Mouse (Mus musculus) embryonic facial prominence, embryonic 11.5 days (tissue): Measurements from ENCODE around the gene Rpl6. TPM values are rescaled to one million over a fixed set of nuclear protein-coding genes. Genes with fewer than 3 reads are reported as not detected.
"Not testable (repeated sequence)": the region's sequence is repeated elsewhere in the genome, so short reads cannot be mapped to it uniquely, and the experiment has no call there.

ENCODE experiments used
- ATAC-seq: fragments of 200-750 bp; cut with Nextera tagmentation; replicated peaks from 2 replicates; pipeline ENCODE4 v1.8.0; 2017; ENCODE audit warnings: low read depth; ENCODE audit not compliant: insufficient number of reproducible peaks, low FRiP score, low TSS enrichment
- DNase-seq: peaks from one replicate; pipeline ENCODE4 v3.0.0-alpha.2; 2015; ENCODE audit warnings: low spot score
- H3K27ac ChIP-seq: fragments of 300-500 bp; sonication (generic); replicated peaks from 2 replicates; pipeline ENCODE4 v1.5.1; 2014; ENCODE audit warnings: mild to moderate bottlenecking, low read depth, low read length, control low read depth
- H3K27me3 ChIP-seq: fragments of 300-500 bp; sonication (generic); 2 replicates; pipeline ENCODE4 v1.6.1; 2014; ENCODE audit warnings: mild to moderate bottlenecking, low read length, moderate library complexity, mixed read lengths; ENCODE audit not compliant: control insufficient read depth, insufficient read depth
- H3K36me3 ChIP-seq: fragments of 300-500 bp; sonication (generic); replicated peaks from 2 replicates; pipeline ENCODE4 v1.6.1; 2014; ENCODE audit warnings: low read depth, mild to moderate bottlenecking, low read length, moderate library complexity, mixed read lengths; ENCODE audit not compliant: control insufficient read depth, insufficient read depth
- H3K4me1 ChIP-seq: fragments of 300-500 bp; sonication (generic); 2 replicates; pipeline ENCODE4 v1.6.1; 2014; ENCODE audit warnings: low read length, mixed read lengths; ENCODE audit not compliant: control insufficient read depth, insufficient read depth
- H3K4me2 ChIP-seq: fragments of 300-500 bp; sonication (generic); 2 replicates; pipeline ENCODE4 v1.6.1; 2014; ENCODE audit warnings: low read depth, mild to moderate bottlenecking, control low read depth, low read length, moderate library complexity
- H3K4me3 ChIP-seq: fragments of 300-500 bp; sonication (generic); 2 replicates; pipeline ENCODE4 v1.5.1; 2014; ENCODE audit warnings: low read depth, low read length, control low read depth
- H3K9ac ChIP-seq: fragments of 300-500 bp; sonication (generic); replicated peaks from 2 replicates; pipeline ENCODE4 v1.6.1; 2014; ENCODE audit warnings: mild to moderate bottlenecking, control low read depth, low read length
- H3K9me3 ChIP-seq: fragments of 300-500 bp; sonication (generic); replicated peaks from 2 replicates; pipeline ENCODE4 v1.6.1; 2016; ENCODE audit warnings: mild to moderate bottlenecking, low read length, inconsistent platforms, mixed read lengths; ENCODE audit not compliant: control insufficient read depth
- WGBS: fragments of 180-500 bp; shearing (Covaris S2); extraction: QIAGEN DNeasy Blood & Tissue Kit; methylation state at CpG from one replicate; pipeline ENCODE4 v1.1.7; 2014; 5-methylcytosine and 5-hydroxymethylcytosine counted together
- polyA plus RNA-seq: library from polyadenylated mRNA; unstranded; fragments of >200 nt; fragmentation: Nextera tagmentation; extraction: Ambion mirVana; gene quantifications from 2 replicates; pipeline ENCODE4 v1.2.1, GENCODE M21; 2014

Gene Rpl6
- polyA plus RNA-seq, 1 experiment from 2014 or later: 796 TPM

DNA sequence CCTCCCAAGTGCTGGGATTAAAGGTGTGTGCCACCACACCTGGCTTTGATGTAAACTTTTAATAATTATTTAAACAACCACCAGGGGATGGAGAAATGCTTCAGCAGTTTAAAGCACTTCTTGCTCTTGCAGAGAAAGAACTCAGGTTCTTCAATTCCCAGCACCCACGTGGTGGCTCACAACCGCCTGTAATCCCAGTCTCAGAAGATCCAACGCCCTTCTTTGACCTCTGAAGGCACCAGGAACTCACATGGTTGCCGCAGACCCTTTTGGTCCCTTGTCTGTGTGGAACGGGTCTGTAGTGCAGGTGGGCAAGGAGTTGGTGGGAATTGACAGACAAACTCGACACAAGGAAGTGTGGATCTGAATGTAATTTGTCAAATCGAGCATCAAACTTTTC lies 10.4 kb downstream of the Rpl6 start:
- DNase-seq (no peak), ATAC-seq (no peak)
- WGBS: 51% methylated on average over 7 of the region's 7 CpGs
- H3K27ac ChIP-seq: no peak overlapping the region
- H3K9ac ChIP-seq: no peak overlapping the region
- H3K4me1 ChIP-seq: no peaks in the 10 kb centered on the region
- no peak overlapping the region for H3K4me2 ChIP-seq
- H3K27me3 ChIP-seq: no peaks in the 10 kb centered on the region
- no peaks in the 10 kb centered on the region for H3K9me3 ChIP-seq
- H3K4me3 ChIP-seq: no peak overlapping the region
- peaks cover 17% of the 10 kb centered on the region for H3K36me3 ChIP-seq

- H3K27ac ChIP-seq: no peak overlapping the region
- no peaks in the 10 kb centered on the region for H3K9me3 ChIP-seq
- ATAC-seq: no peak
- WGBS: 50% methylated on average over 13 of the region's 13 CpGs
- no peak overlapping the region for H3K4me2 ChIP-seq
- no peaks in the 10 kb centered on the region for H3K4me1 ChIP-seq
- H3K9ac ChIP-seq: no peak overlapping the region
- H3K4me3 ChIP-seq: no peak overlapping the region
- H3K36me3 ChIP-seq: peaks cover 12% of the 10 kb centered on the region
- DNase-seq: peak; percentile 85
- no peaks in the 10 kb centered on the region for H3K27me3 ChIP-seq
These were observed 11.3 kb downstream of the Rpl6 start for GRCm38 (mm10) chr5:121215380-121216125.

GRCm38 (mm10) chr5:121216126-121216446 lies 11.8 kb downstream of the Rpl6 start:
- Histone ChIP-seq H3K36me3 (peaks cover 10% of the 10 kb centered on the region), H3K9me3 (no peaks in the 10 kb centered on the region), H3K4me1 (no peaks in the 10 kb centered on the region), H3K27ac (no peak overlapping the region), H3K9ac (no peak overlapping the region), H3K4me3 (no peak overlapping the region), H3K27me3 (no peaks in the 10 kb centered on the region), H3K4me2 (no peak overlapping the region)
- no peak for ATAC-seq
- WGBS: 84% methylated on average over 12 of the region's 12 CpGs
- no peak for DNase-seq

DNA sequence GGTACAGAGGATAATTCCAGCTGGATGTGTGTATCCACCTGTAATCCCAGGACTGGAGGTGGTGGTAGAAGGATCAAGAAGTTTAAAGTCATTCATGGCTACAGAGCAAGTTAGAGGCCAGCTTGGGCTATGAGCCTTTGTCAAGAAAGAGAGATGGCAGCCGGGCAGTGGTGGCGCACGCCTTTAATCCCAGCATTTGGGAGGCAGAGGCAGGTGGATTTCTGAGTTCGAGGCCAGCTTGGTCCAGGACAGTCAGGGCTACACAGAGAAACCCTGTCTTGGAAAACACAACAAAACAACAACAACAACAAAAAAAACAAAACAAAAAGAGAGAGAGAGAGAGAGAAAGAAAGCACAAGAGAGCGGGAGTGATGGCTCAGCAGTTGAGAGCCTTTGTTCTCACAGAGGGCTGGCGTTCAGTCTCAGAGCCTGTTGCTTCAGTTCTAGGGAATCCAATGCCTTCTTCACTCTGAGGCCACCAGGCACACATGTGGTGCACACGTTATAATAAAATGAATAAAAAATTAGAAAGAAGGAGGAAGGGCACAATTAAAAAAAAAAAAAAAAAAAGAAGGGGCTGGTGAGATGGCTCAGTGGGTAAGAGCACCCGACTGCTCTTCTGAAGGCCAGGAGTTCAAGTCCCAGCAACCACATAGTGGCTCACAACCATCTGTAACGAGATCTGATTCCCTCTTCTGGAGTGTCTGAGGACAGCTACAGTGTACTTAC lies 12.5 kb downstream of the Rpl6 start:
- not testable (repeated sequence) for H3K9me3 ChIP-seq, ATAC-seq, H3K36me3 ChIP-seq, H3K4me3 ChIP-seq, H3K27ac ChIP-seq, DNase-seq, H3K27me3 ChIP-seq, H3K4me1 ChIP-seq, H3K9ac ChIP-seq, H3K4me2 ChIP-seq
- WGBS: 87% methylated on average over 9 of the region's 9 CpGs

DNA sequence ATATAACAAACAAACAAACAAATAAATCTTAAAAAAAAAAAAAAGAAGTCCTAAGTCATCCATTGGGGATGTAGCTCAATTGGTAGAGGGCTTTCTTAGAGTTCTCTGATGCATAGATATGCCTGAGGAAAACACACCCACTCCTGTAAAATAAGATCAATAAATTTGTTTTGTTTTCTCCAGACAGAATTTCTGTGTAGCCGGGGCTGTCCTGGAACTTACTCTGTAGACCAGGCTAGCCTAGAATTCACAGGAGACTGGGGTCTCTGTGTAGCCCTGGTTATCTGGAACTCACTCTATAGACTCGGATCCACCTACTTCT lies 13.0 kb downstream of the Rpl6 start:
- H3K27ac ChIP-seq: no peak overlapping the region
- DNase-seq (no peak), ATAC-seq (no peak)
- no peak overlapping the region for H3K4me3 ChIP-seq
- H3K4me2 ChIP-seq: no peak overlapping the region
- H3K27me3 ChIP-seq: no peaks in the 10 kb centered on the region
- H3K9me3 ChIP-seq: no peaks in the 10 kb centered on the region
- peaks cover 1% of the 10 kb centered on the region; the same call in 1 of the 2 replicates for H3K36me3 ChIP-seq
- H3K9ac ChIP-seq: no peak overlapping the region
- 84% methylated on average over 2 of the region's 2 CpGs for WGBS
- no peaks in the 10 kb centered on the region; the same call in 1 of the 2 replicates for H3K4me1 ChIP-seq

DNA sequence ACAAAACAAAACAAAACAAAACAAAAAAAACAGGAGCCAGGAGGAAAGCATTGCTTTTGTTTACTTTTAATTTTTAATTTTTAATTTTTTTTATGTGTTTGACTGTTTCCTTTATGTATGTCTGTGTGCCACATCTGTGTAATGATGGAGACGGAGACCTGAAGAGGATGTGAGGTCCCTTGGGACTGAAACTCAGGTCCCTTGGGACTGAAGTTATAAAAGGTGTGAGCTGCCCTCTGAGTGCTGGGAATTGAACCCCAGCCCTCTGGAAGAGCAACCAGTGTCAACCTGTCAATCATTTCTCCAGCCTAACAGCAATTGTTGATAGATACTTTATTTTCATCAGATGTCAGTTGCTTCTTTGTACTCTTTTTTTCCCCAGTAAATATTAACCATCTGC lies 14.9 kb downstream of the Rpl6 start:
- Histone ChIP-seq H3K9me3 (no peaks in the 10 kb centered on the region), H3K27me3 (no peaks in the 10 kb centered on the region), H3K4me3 (no peak overlapping the region), H3K4me2 (no peak overlapping the region), H3K4me1 (no peaks in the 10 kb centered on the region; the same call in 1 of the 2 replicates), H3K27ac (no peak overlapping the region), H3K36me3 (no peaks in the 10 kb centered on the region), H3K9ac (no peak overlapping the region)
- DNase-seq: no peak
- WGBS: 81% methylated on average over 1 of the region's 1 CpGs
- ATAC-seq: no peak

DNA sequence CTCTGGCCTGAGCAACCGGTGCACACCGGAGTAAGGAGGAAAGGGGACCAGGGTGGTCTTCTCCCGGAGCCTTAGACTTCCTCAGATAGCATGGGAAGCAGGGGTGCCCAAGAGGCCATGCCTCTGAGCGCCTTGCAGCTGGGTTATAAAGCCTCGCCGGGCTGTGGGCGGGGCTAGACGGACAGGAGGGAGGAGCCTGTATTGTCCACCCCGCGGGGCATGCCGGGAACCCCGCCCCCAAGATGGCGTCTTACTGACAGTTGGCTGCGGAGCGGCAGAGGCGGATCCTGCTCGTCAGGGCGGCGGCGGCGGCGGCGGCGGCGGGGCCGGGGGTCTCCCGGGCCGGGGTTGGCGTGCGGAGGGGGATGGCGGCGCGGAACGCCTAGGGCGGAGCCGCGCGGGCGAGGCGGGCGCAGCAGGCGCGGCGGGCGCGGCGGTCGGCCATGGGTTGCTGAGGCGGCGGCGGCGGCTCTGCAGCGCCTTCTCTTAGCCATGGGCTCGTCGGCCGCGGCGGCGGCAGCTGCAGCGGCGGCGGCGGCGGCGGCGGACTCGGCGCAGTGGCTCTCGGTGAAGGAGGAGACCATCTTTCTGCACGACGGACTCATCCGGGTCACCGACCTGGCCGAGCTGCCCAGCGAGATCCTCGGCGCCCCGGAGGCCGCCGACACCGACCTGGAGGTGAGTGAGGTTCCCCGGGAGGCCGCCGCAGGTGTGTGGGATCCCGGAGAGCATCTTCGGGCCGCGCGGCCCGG lies 15.9 kb downstream of the Rpl6 start, which contains the start of gene Hectd4:
TSS of gene Hectd4 (plus strand) at position 240 of the 752 bp plus-strand sequence.
- Histone ChIP-seq H3K4me1 (no peaks in the 10 kb centered on the region; the same call in 1 of the 2 replicates), H3K9me3 (no peaks in the 10 kb centered on the region), H3K27ac (peak within 1 kb of the TSS; percentile 67; the same call in 1 of the 2 replicates), H3K4me2 (peak within 1 kb of the TSS; percentile 79), H3K27me3 (no peaks in the 10 kb centered on the region), H3K4me3 (peak within 1 kb of the TSS; percentile 94), H3K36me3 (no peaks in the 10 kb centered on the region), H3K9ac (peak within 1 kb of the TSS; percentile 83)
- WGBS: under 1% methylated on average over 57 of the region's 90 CpGs
- DNase-seq: peak; percentile 97
- ATAC-seq: peak; percentile 82
